In genomic region chr4:63362150-63362549, GRCm38 (mm10) we compare ENCODE assay signal across 20 mouse cellular contexts. TPM values are rescaled to one million over a fixed set of nuclear protein-coding genes. Genes with fewer than 3 reads are reported as not detected.
DNase-seq lines count a peak whose midpoint lies in the region; ATAC-seq and TF ChIP-seq lines count a peak whose summit lies in the region.
"Had no signal": no experiment of that assay in that cellular context is flagged by ENCODE, and none has a peak within 500 bp of the region (broad histone marks: within the 10 kb centered on the region; RNA-seq: fewer than 3 reads in every experiment).

Gene Orm2, plus strand, starts transcription at chr4:63362449.

- H3K4me3 ChIP-seq in gastrocnemius, adult 2 months = no peak within 1 kb of the TSS
- no peak within 1 kb of the TSS for H3K4me3 ChIP-seq in CH12.LX (replicated peaks in 1 of 3; ENCODE audit: low read depth in 2 of 3, low read length in 2 of 3, poor library complexity in 1 of 3)
- no peak within 1 kb of the TSS for H3K4me3 ChIP-seq in embryonic facial prominence, embryonic 10.5 days

- no peaks in the 10 kb centered on the region for H3K79me2 ChIP-seq in CH12.LX (replicated peaks; ENCODE audit: control insufficient read depth, extremely low read depth, insufficient read depth, poor library complexity, severe bottlenecking)

- TF ChIP-seq POLR2A in CH12.LX (IDR thresholded peaks at IDR 0.05; ENCODE audit: low read depth, low read length) = no peak

- no peak for ATAC-seq in frontal cortex, adult (ENCODE audit: low TSS enrichment)
- ATAC-seq: activated CD4-positive, CD25-positive, alpha-beta regulatory T cell, adult 4 months; inflammation-experienced regulatory T-cells, adult 6 months; liver, postnatal 0 days had no signal

- WGBS in embryonic facial prominence, embryonic 10.5 days = 88% methylated on average over 5 of the region's 5 CpGs

- DNase-seq in gastrocnemius, adult 2 months = peak; percentile 59
- DNase-seq in gastrocnemius, adult 8-10 months (ENCODE audit: low spot score in 2 of 2) = no peak
- DNase-seq in CH12.LX (ENCODE audit: extremely low read depth) (no peak), MN1 (ENCODE audit: low spot score) (no peak)
- peak; percentile 69 to 73 for DNase-seq in adrenal gland, postnatal 36 days
- DNase-seq in lung, postnatal 14 days = peak; percentile 65
- no peak for DNase-seq in embryonic facial prominence, embryonic 10.5 days (ENCODE audit: low spot score)
- DNase-seq: B cell, adult 2 months; kidney, postnatal 14 days; liver, postnatal 0 days; midbrain, embryonic 14.5 days had no signal

- in situ Hi-C loops in CH12.LX (cut with MboI; ENCODE audit: low pct_ligation_motif_present, low pct_unique_long_range_greater_than_20kb, low sequenced_read_pairs) = no loop called here

- H3K36me3 ChIP-seq in CH12.LX (replicated peaks in 1 of 2; ENCODE audit: control insufficient read depth in 1 of 2, insufficient read depth in 1 of 2, low read length in 1 of 2) = peaks cover 46 to 72% of the 10 kb centered on the region in 2 experiments
- H3K36me3 ChIP-seq in embryonic facial prominence, embryonic 10.5 days (replicated peaks) = peaks cover under 1% of the 10 kb centered on the region; the same call in 1 of the 2 replicates
- H3K36me3 ChIP-seq: G1E had no signal

- no peak for TF ChIP-seq CTCF in gastrocnemius, adult 2 months (IDR thresholded peaks at IDR 0.05)
- no peak for TF ChIP-seq CTCF in CH12.LX (conservative IDR thresholded peaks at IDR 0.05 in 1 of 2, IDR thresholded peaks at IDR 0.05 in 1 of 2; ENCODE audit: low read depth in 2 of 2, low read length in 2 of 2)

- TF ChIP-seq RAD21 in CH12.LX (IDR thresholded peaks at IDR 0.05; ENCODE audit: low read depth, low read length) = no peak

- H3K27ac ChIP-seq in gastrocnemius, adult 2 months = no peak within 1 kb of the TSS
- no peak within 1 kb of the TSS for H3K27ac ChIP-seq in CH12.LX (ENCODE audit: insufficient read depth, low read depth)
- H3K27ac ChIP-seq in embryonic facial prominence, embryonic 10.5 days (replicated peaks) = no peak within 1 kb of the TSS; the same call in 1 of the 2 replicates

- no peak within 1 kb of the TSS for H3K9ac ChIP-seq in CH12.LX (ENCODE audit: insufficient read depth, low read depth)
- H3K9ac ChIP-seq: liver, postnatal 0 days had no signal

- H3K4me1 ChIP-seq in CH12.LX (ENCODE audit: control insufficient read depth in 1 of 2, insufficient read depth in 2 of 2) = peaks cover 15 to 19% of the 10 kb centered on the region in 2 experiments
- no peaks in the 10 kb centered on the region for H3K4me1 ChIP-seq in embryonic facial prominence, embryonic 10.5 days

- no peaks in the 10 kb centered on the region for H3K9me3 ChIP-seq in CH12.LX (replicated peaks; ENCODE audit: low read length)
- no peaks in the 10 kb centered on the region for H3K9me3 ChIP-seq in embryonic facial prominence, embryonic 10.5 days

- dilution Hi-C loops in CH12.LX (cut with MboI; ENCODE audit: extremely low pct_ligation_motif_present, extremely low pct_unique_long_range_greater_than_20kb, low sequenced_read_pairs) = no loop called here

- intact Hi-C loops in gastrocnemius, adult 2 months (cut with DNase I) = no loop called here

- no peak for TF ChIP-seq EP300 in CH12.LX (IDR thresholded peaks at IDR 0.05; ENCODE audit: low read length)

- no peaks in the 10 kb centered on the region for H3K27me3 ChIP-seq in CH12.LX (replicated peaks)
- H3K27me3 ChIP-seq in embryonic facial prominence, embryonic 10.5 days (replicated peaks; ENCODE audit: low read depth, poor library complexity, severe bottlenecking) = no peaks in the 10 kb centered on the region

- H3K4me2 ChIP-seq in CH12.LX (ENCODE audit: insufficient read depth, low read depth, poor library complexity, severe bottlenecking) = no peak within 1 kb of the TSS

TF ChIP-seq in CH12.LX, 34 proteins besides CTCF, POLR2A, EP300 and RAD21:
- peak; percentile 29; the same call in 1 of the 2 replicates for TF ChIP-seq POLR2AphosphoS2 (IDR thresholded peaks at IDR 0.05; ENCODE audit: low read depth, low read length)
- TF ChIP-seq UBTF (IDR thresholded peaks at IDR 0.05; ENCODE audit: low read depth, low read length) = no peak

RNA-seq across cellular contexts. Expression of gene Orm2, which starts in this region (rescaled TPM):
- not detected for total RNA-seq in gastrocnemius, adult 2 months (2021)
- 1 to 10 TPM in 1 of 4 experiments, not detected in 3; 1.3 TPM for total RNA-seq in gastrocnemius, adult 8-10 months (2022)
- total RNA-seq in CH12.LX (2012; rRNA removed) (not detected in 2 replicates), CH12.LX (2014; rRNA removed) (not detected in 2 replicates)
- 0.53 TPM in 1 of 2 replicates, not detected in the other for polyA plus RNA-seq in CH12.LX (2012; ENCODE audit: insufficient read length, low read depth)
- 1 to 10 TPM; 3.9 to 7.8 TPM for total RNA-seq in adrenal gland, postnatal 36 days (2021)
- polyA plus RNA-seq in embryonic facial prominence, embryonic 10.5 days (2016; fragmentation: Nextera tagmentation; extraction: Ambion mirVana) = not detected in 2 replicates
- total RNA-seq: G1E; layer of hippocampus, postnatal 14 days had no signal
- polyA plus RNA-seq: embryonic facial prominence, embryonic 14.5 days; G1E; heart, embryonic 14.5 days; limb, embryonic 11.5 days; liver, postnatal 0 days; midbrain, embryonic 14.5 days; neural tube, embryonic 14.5 days had no signal

Comparison
In these comparisons a context has a peak if more than half of its experiments do, and no peak if none do; other contexts are left out.
1. Peak in DNase-seq in gastrocnemius, adult 2 months; RNA of the gene not detected or under 1 TPM.
2. DNase-seq: peak in adrenal gland, postnatal 36 days (2 of 2) and lung, postnatal 14 days (single experiment); none in gastrocnemius, adult 8-10 months (0 of 2), CH12.LX (single experiment), embryonic facial prominence, embryonic 10.5 days (single experiment) and MN1 (single experiment).